ENCODE assay signal across 27 mouse cellular contexts in the genomic region with DNA sequence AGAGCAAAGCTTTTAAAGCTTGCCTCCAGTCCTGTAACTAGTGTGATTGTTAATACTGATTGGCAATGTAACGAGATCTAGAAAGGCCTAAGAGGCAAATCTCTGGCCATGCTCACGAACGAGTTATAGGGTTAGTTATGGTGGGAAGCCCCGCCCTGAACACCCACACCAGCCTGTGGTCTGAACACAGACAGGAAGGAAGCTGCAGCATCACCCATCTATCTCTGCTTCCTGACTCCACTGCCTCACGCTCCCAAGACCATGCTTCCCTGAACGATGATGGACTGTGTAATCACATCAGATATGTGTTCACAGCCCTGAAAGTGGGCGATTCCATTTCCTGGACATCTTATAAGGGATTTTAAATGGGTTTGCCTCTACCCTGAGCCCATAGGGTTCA. TPM values are rescaled to one million over a fixed set of nuclear protein-coding genes. Genes with fewer than 3 reads are reported as not detected.
DNase-seq lines count a peak whose midpoint lies in the region; ATAC-seq lines count a peak whose summit lies in the region.
"Had no signal": no experiment of that assay in that cellular context is flagged by ENCODE, and none has a peak within 500 bp of the region (broad histone marks: within the 10 kb centered on the region; RNA-seq: fewer than 3 reads in every experiment).

No protein-coding gene starts in this region.

- no peak overlapping the region for H3K4me3 ChIP-seq in embryonic facial prominence, embryonic 10.5 days
- H3K4me3 ChIP-seq: embryonic facial prominence, embryonic 15.5 days; forebrain, embryonic 15.5 days; heart, embryonic 13.5 days; hindbrain, embryonic 13.5 days; limb, embryonic 15.5 days had no signal

- ATAC-seq in CD4-positive, CD25-positive, alpha-beta regulatory T cell, adult 4 months = peak; percentile 99
- ATAC-seq in neutrophil, adult 5-6 weeks (ENCODE audit: extremely low read depth, insufficient number of reproducible peaks, low FRiP score, poor library complexity, severe bottlenecking) = 0 out of 2 replicates have a peak, but pooled peaks have one; percentile 23
- ATAC-seq: forebrain, embryonic 15.5 days had no signal

- H3K27ac ChIP-seq in embryonic facial prominence, embryonic 10.5 days (replicated peaks) = no peak overlapping the region
- H3K27ac ChIP-seq: embryonic facial prominence, embryonic 15.5 days; forebrain, embryonic 15.5 days; heart, embryonic 13.5 days; hindbrain, embryonic 13.5 days; limb, embryonic 15.5 days; liver, embryonic 14.5 days had no signal

- intact Hi-C loops in left cerebral cortex, postnatal 14 days (cut with DNase I) = loop anchor here (10.0 kb wide), 1 partner anchor 147 kb away; no protein-coding TSS in a partner anchor

- peaks cover 6% of the 10 kb centered on the region for H3K4me1 ChIP-seq in embryonic facial prominence, embryonic 10.5 days
- H3K4me1 ChIP-seq: embryonic facial prominence, embryonic 15.5 days; heart, embryonic 13.5 days; hindbrain, embryonic 13.5 days; limb, embryonic 15.5 days had no signal

- H3K36me3 ChIP-seq in embryonic facial prominence, embryonic 10.5 days (replicated peaks) = no peaks in the 10 kb centered on the region
- H3K36me3 ChIP-seq: embryonic facial prominence, embryonic 15.5 days; forebrain, embryonic 15.5 days; heart, embryonic 13.5 days; hindbrain, embryonic 13.5 days; limb, embryonic 15.5 days had no signal

- H3K27me3 ChIP-seq in embryonic facial prominence, embryonic 10.5 days (replicated peaks; ENCODE audit: low read depth, poor library complexity, severe bottlenecking) = no peaks in the 10 kb centered on the region
- H3K27me3 ChIP-seq: embryonic facial prominence, embryonic 15.5 days; forebrain, embryonic 15.5 days; hindbrain, embryonic 13.5 days; limb, embryonic 15.5 days had no signal

- WGBS in embryonic facial prominence, embryonic 10.5 days = 85% methylated on average over 7 of the region's 7 CpGs

- DNase-seq in B cell, adult 2 months = peak; percentile 13 to 14
- DNase-seq in induced T-regulatory cell, adult 2 months (ENCODE audit: low read depth) = peak; percentile 77
- no peak for DNase-seq in Muller cell, postnatal 12 days (ENCODE audit: inconsistent ontology term)
- DNase-seq in left cerebral cortex, postnatal 14 days (ENCODE audit: low spot score in 2 of 2) = no peak
- DNase-seq in embryonic facial prominence, embryonic 10.5 days (ENCODE audit: low spot score) = no peak
- no peak for DNase-seq in kidney, adult 8-10 months
- DNase-seq: adrenal gland, postnatal 25 days; cerebellum, adult 8-10 months; cerebellum, postnatal 36 days; gastrocnemius, postnatal 14 days; heart, adult 18-20 months; heart, postnatal 14 days; kidney, adult 9 months; kidney, postnatal 14 days; left cerebral cortex, postnatal 4 days; lung, embryonic 14.5 days had no signal

- H3K9me3 ChIP-seq in embryonic facial prominence, embryonic 10.5 days = no peaks in the 10 kb centered on the region
- H3K9me3 ChIP-seq: embryonic facial prominence, embryonic 15.5 days; forebrain, embryonic 15.5 days; heart, embryonic 13.5 days; hindbrain, embryonic 13.5 days; limb, embryonic 15.5 days had no signal

RNA-seq across cellular contexts. Expression of a gene that starts 14.9 kb away (rescaled TPM):
- not detected for polyA plus RNA-seq in CD4-positive, CD25-positive, alpha-beta regulatory T cell, adult 4 months (2017; shearing (Covaris generic))
- 0.98 TPM in 1 of 2 replicates, not detected in the other for total RNA-seq in neutrophil, adult 5-6 weeks (2017)
- not detected for total RNA-seq in left cerebral cortex, postnatal 14 days (2021)
- polyA plus RNA-seq in embryonic facial prominence, embryonic 10.5 days (2016; fragmentation: Nextera tagmentation; extraction: Ambion mirVana) = 5.2 and 6.3 TPM in 2 replicates
- total RNA-seq: adrenal gland, postnatal 25 days; ES-E14; gastrocnemius, postnatal 14 days; heart, adult 18-20 months; midbrain, postnatal 0 days had no signal
- polyA plus RNA-seq: midbrain, postnatal 0 days had no signal

RNA-seq across cellular contexts. Expression of a gene that starts 19.9 kb away (rescaled TPM):
- not detected for polyA plus RNA-seq in CD4-positive, CD25-positive, alpha-beta regulatory T cell, adult 4 months (2017; shearing (Covaris generic))
- not detected in 2 replicates for total RNA-seq in neutrophil, adult 5-6 weeks (2017)
- total RNA-seq in left cerebral cortex, postnatal 14 days (2021) = under 1 TPM; 0.36 to 0.68 TPM
- 0.25 TPM in 2 replicates for polyA plus RNA-seq in embryonic facial prominence, embryonic 10.5 days (2016; fragmentation: Nextera tagmentation; extraction: Ambion mirVana)
- total RNA-seq: adrenal gland, postnatal 25 days; ES-E14; gastrocnemius, postnatal 14 days; heart, adult 18-20 months had no signal
- polyA plus RNA-seq: heart, embryonic 13.5 days; lung, embryonic 14.5 days; small intestine, adult 2 months had no signal

RNA-seq across cellular contexts. Expression of a gene that starts 44.8 kb away (rescaled TPM):
- 1 to 10 TPM; 5.1 to 9.9 TPM for polyA plus RNA-seq in CD4-positive, CD25-positive, alpha-beta regulatory T cell, adult 4 months (2017; shearing (Covaris generic))
- total RNA-seq in neutrophil, adult 5-6 weeks (2017) = 7.4 and 8.8 TPM in 2 replicates
- 1 to 10 TPM; 5.3 to 5.6 TPM for total RNA-seq in left cerebral cortex, postnatal 14 days (2021)
- polyA plus RNA-seq in embryonic facial prominence, embryonic 10.5 days (2016; fragmentation: Nextera tagmentation; extraction: Ambion mirVana) = 18.4 and 18.7 TPM in 2 replicates

RNA-seq across cellular contexts. Expression of a gene that starts 47.9 kb away (rescaled TPM):
- polyA plus RNA-seq in CD4-positive, CD25-positive, alpha-beta regulatory T cell, adult 4 months (2017; shearing (Covaris generic)) = 1 to 10 TPM; 3.1 to 3.7 TPM
- total RNA-seq in neutrophil, adult 5-6 weeks (2017) = 21.4 and 22.2 TPM in 2 replicates
- total RNA-seq in left cerebral cortex, postnatal 14 days (2021) = 100 to 1,000 TPM; 154 to 162 TPM
- 4.0 and 7.0 TPM in 2 replicates for polyA plus RNA-seq in embryonic facial prominence, embryonic 10.5 days (2016; fragmentation: Nextera tagmentation; extraction: Ambion mirVana)

Comparison
In these comparisons a context has a peak if more than half of its experiments do, and no peak if none do; other contexts are left out.
1. DNase-seq: peak in B cell, adult 2 months (2 of 2) and induced T-regulatory cell, adult 2 months (single experiment); none in Muller cell, postnatal 12 days (single experiment), left cerebral cortex, postnatal 14 days (0 of 2), embryonic facial prominence, embryonic 10.5 days (single experiment) and kidney, adult 8-10 months (0 of 2).